Mouse (Mus musculus): ENCODE results near the gene Ilf2.

DNA sequence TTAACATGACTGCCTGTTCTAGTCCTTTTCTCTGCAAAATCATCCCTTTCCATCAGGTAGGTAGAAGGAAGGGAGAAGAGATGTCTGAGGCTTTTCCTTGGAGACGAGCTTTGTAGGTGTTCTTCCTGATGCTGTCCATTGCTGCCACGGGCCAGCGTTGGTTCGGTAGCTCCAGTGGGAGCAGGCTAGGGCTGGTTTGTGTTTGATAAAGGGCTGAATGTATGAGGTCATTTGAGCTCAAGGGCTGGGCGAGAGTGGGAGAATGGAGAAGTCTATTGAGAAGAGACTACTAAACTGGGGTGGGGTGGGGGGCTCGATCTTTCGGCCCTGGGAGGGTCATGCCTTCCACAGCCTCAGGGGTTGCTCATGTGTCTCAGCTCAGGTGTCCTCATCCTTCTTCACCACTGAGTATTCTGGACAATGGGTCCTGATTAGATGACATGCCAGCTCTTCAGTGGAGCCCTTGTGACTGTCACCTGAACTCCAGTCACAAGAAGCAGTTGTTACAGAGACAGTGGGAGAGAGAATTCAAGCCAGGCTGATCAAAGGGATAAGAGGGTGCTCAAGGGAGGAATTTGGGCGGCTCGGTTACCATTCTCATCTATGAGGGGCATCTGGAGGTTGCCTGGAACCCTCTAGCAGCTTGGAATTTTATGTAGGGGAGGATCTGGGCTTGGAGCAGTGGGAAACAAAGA is 37.2 kb downstream of the Ilf2 start:
- TF ChIP-seq USF1 (IDR thresholded peaks at IDR 0.05; ENCODE audit: low read depth) (no peak), TCF12 (IDR thresholded peaks at IDR 0.05; ENCODE audit: insufficient read depth, poor library complexity, severe bottlenecking) (no peak), POLR2A (IDR thresholded peaks at IDR 0.05; ENCODE audit: insufficient read length, low read depth) (no peak), POLR2AphosphoS2 (IDR thresholded peaks at IDR 0.05; ENCODE audit: insufficient read length, low read depth) (no peak), TCF3 (IDR thresholded peaks at IDR 0.05; ENCODE audit: insufficient read length, low read depth) (no peak), MYOD1 (IDR thresholded peaks at IDR 0.05; ENCODE audit: control insufficient read depth in 1 of 3, insufficient read length in 2 of 3, low read depth in 2 of 3) (no peak), MAX (IDR thresholded peaks at IDR 0.05; ENCODE audit: low read depth) (no peak)
